Mouse (Mus musculus) embryonic facial prominence, embryonic 13.5 days (tissue): ENCODE data around the gene Jup. TPM values are rescaled to one million over a fixed set of nuclear protein-coding genes. Genes with fewer than 3 reads are reported as not detected.

Experiments used
- ATAC-seq: fragments of 200-750 bp; cut with Nextera tagmentation; 2 replicates; pipeline ENCODE4 v1.8.0; 2017; ENCODE audit warnings: low read depth; ENCODE audit not compliant: insufficient number of reproducible peaks, insufficient read depth, low FRiP score, low TSS enrichment
- H3K27ac ChIP-seq: fragments of 300-500 bp; sonication (generic); 2 replicates; pipeline ENCODE4 v1.5.1; 2015; ENCODE audit warnings: moderate library complexity, mild to moderate bottlenecking, inconsistent platforms
- H3K27me3 ChIP-seq: fragments of 300-500 bp; sonication (generic); 2 replicates; pipeline ENCODE4 v1.6.1; 2015; ENCODE audit warnings: mild to moderate bottlenecking, inconsistent platforms
- H3K36me3 ChIP-seq: fragments of 300-500 bp; sonication (generic); 2 replicates; pipeline ENCODE4 v1.6.1; 2015; ENCODE audit warnings: mild to moderate bottlenecking, inconsistent platforms
- H3K4me1 ChIP-seq: fragments of 300-500 bp; sonication (generic); 2 replicates; pipeline ENCODE4 v1.6.1; 2015; ENCODE audit warnings: inconsistent platforms
- H3K4me2 ChIP-seq: fragments of 300-500 bp; sonication (generic); 2 replicates; pipeline ENCODE4 v1.6.1; 2015; ENCODE audit warnings: moderate library complexity, mild to moderate bottlenecking, inconsistent platforms
- H3K4me3 ChIP-seq: fragments of 300-500 bp; sonication (generic); 2 replicates; pipeline ENCODE4 v1.5.1; 2015; ENCODE audit warnings: mild to moderate bottlenecking, inconsistent platforms
- H3K9ac ChIP-seq: fragments of 300-500 bp; sonication (generic); 2 replicates; pipeline ENCODE4 v1.6.1; 2015; ENCODE audit warnings: mild to moderate bottlenecking, inconsistent platforms
- H3K9me3 ChIP-seq: fragments of 300-500 bp; sonication (generic); 2 replicates; pipeline ENCODE4 v1.6.1; 2016; ENCODE audit warnings: inconsistent platforms
- WGBS: fragments of 180-500 bp; shearing (Covaris S2); methylation state at CpG from one replicate; pipeline ENCODE4 v1.1.7; 2015; ENCODE audit warnings: mixed read lengths; 5-methylcytosine and 5-hydroxymethylcytosine counted together
- polyA plus RNA-seq: library from polyadenylated mRNA; unstranded; fragments of >200 nt; fragmentation: Nextera tagmentation; extraction: Ambion mirVana; gene quantifications from 2 replicates; pipeline ENCODE4 v1.2.1, GENCODE M21; 2015

Jup gene
- polyA plus RNA-seq, 1 experiment from 2014 or later, result 104 TPM

- Histone ChIP-seq H3K4me2 (no peak overlapping the region), H3K36me3 (peaks cover 74% of the 10 kb centered on the region), H3K4me3 (no peak overlapping the region), H3K9ac (no peak overlapping the region), H3K9me3 (no peaks in the 10 kb centered on the region), H3K4me1 (peaks cover 5% of the 10 kb centered on the region; the same call in 1 of the 2 replicates), H3K27me3 (no peaks in the 10 kb centered on the region), H3K27ac (no peak overlapping the region)
- 91% methylated on average over 7 of the region's 7 CpGs for WGBS
- ATAC-seq, result no peak
Measured at GRCm38 (mm10) chr11:100423836-100424235, 26.3 kb upstream of the Jup start.

DNA sequence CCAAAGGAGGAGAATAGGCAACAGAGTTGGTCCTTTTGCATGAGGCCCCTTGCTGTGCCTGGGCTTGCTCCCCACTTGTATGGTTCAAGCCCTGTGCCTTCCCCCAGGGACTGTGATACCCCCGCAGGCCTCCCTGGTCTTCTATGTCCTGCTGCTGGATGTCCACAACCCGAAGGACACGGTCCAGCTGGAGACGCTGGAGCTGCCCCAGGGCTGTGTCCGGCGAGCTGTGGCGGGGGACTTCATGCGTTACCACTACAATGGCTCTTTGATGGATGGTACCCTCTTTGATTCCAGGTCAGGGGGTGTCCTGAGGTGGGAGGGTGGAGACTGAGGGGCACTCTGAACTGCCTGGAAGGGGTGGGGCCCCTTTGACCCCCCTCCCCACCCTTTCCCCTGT is 24.0 kb upstream of the Jup start:
- Histone ChIP-seq H3K4me1 (peaks cover 15% of the 10 kb centered on the region), H3K36me3 (peaks cover 64% of the 10 kb centered on the region), H3K27ac (no peak overlapping the region), H3K9ac (no peak overlapping the region; the same call in 1 of the 2 replicates), H3K4me2 (no peak overlapping the region), H3K9me3 (no peaks in the 10 kb centered on the region), H3K4me3 (no peak overlapping the region), H3K27me3 (no peaks in the 10 kb centered on the region)
- no peak for ATAC-seq
- 49% methylated on average over 8 of the region's 8 CpGs for WGBS

- peak within 1 kb of the TSS; percentile 94 for H3K27ac ChIP-seq
- H3K4me1 ChIP-seq, result peaks cover 49% of the 10 kb centered on the region
- H3K27me3 ChIP-seq, result no peaks in the 10 kb centered on the region
- under 1% methylated on average over 29 of the region's 31 CpGs for WGBS
- H3K4me2 ChIP-seq, result peak within 1 kb of the TSS; percentile 80
- ATAC-seq, result peak; percentile 60
- H3K9ac ChIP-seq, result peak within 1 kb of the TSS; percentile 88
- peak within 1 kb of the TSS; percentile 77 for H3K4me3 ChIP-seq
- peaks cover 14% of the 10 kb centered on the region for H3K36me3 ChIP-seq
- H3K9me3 ChIP-seq, result no peaks in the 10 kb centered on the region
Measured at GRCm38 (mm10) chr11:100414914-100415822, 17.6 kb upstream of the Jup start, which contains the start of gene Fkbp10. TSS of gene Fkbp10 (plus strand) at chr11:100415697.

GRCm38 (mm10) chr11:100414021-100414913 is 16.7 kb upstream of the Jup start, which contains the start of gene P3h4:
TSS of gene P3h4 (minus strand) at chr11:100414836.
- 1% methylated on average over 83 of the region's 93 CpGs for WGBS
- ATAC-seq, result peak; percentile 90
- peak within 1 kb of the TSS; percentile 77 for H3K4me3 ChIP-seq
- H3K9ac ChIP-seq, result peak within 1 kb of the TSS; percentile 88
- peaks cover 49% of the 10 kb centered on the region for H3K4me1 ChIP-seq
- H3K27me3 ChIP-seq, result no peaks in the 10 kb centered on the region
- peak within 1 kb of the TSS; percentile 80 for H3K4me2 ChIP-seq
- H3K27ac ChIP-seq, result peak within 1 kb of the TSS; percentile 94
- H3K36me3 ChIP-seq, result peaks cover 20% of the 10 kb centered on the region
- no peaks in the 10 kb centered on the region for H3K9me3 ChIP-seq

- peaks cover 24% of the 10 kb centered on the region for H3K36me3 ChIP-seq
- H3K4me3 ChIP-seq, result peak overlapping the region; percentile 77
- no peaks in the 10 kb centered on the region for H3K9me3 ChIP-seq
- peak overlapping the region; percentile 80 for H3K4me2 ChIP-seq
- peak overlapping the region; percentile 88 for H3K9ac ChIP-seq
- WGBS, result 68% methylated on average over 11 of the region's 11 CpGs
- no peak for ATAC-seq
- no peak overlapping the region for H3K27ac ChIP-seq
- H3K4me1 ChIP-seq, result peaks cover 49% of the 10 kb centered on the region
- H3K27me3 ChIP-seq, result no peaks in the 10 kb centered on the region
Measured at GRCm38 (mm10) chr11:100413541-100413940, 16.0 kb upstream of the Jup start.

GRCm38 (mm10) chr11:100411736-100412135 is 14.2 kb upstream of the Jup start:
- Histone ChIP-seq H3K4me2 (peak overlapping the region; percentile 80), H3K27me3 (no peaks in the 10 kb centered on the region), H3K4me1 (peaks cover 46% of the 10 kb centered on the region), H3K36me3 (peaks cover 29% of the 10 kb centered on the region), H3K9ac (peak overlapping the region; percentile 88; the same call in 1 of the 2 replicates), H3K27ac (peak overlapping the region; percentile 39; the same call in 1 of the 2 replicates), H3K9me3 (no peaks in the 10 kb centered on the region), H3K4me3 (peak overlapping the region; percentile 77; the same call in 1 of the 2 replicates)
- ATAC-seq, result no peak
- WGBS, result 78% methylated on average over 11 of the region's 11 CpGs

DNA sequence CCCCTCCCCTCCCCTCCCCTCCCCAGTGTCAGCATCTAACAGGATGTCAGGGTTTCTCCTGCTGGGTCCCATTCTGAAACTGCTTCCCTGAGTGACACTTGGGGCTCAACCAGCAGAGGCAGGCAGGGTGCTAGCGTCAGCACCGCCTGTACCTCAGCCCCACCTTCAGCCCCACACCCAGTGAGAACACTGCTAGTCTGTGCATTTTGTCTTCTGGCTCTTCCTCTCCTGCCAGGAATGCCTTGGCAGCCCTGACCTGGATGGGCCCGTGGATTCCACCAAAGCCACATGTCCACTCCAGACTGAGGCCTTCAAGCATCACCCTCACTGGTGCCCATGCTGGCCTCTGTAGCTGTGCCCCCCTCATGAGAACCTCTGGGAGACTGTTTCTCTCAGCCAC is 12.1 kb upstream of the Jup start:
- H3K4me1 ChIP-seq, result peaks cover 41% of the 10 kb centered on the region
- H3K27ac ChIP-seq, result no peak overlapping the region
- no peak overlapping the region for H3K4me3 ChIP-seq
- H3K9me3 ChIP-seq, result no peaks in the 10 kb centered on the region
- peaks cover 29% of the 10 kb centered on the region for H3K36me3 ChIP-seq
- H3K9ac ChIP-seq, result 0 out of 2 replicates have a peak overlapping the region, but pooled peaks have one; percentile 36
- no peak for ATAC-seq
- no peak overlapping the region for H3K4me2 ChIP-seq
- no peaks in the 10 kb centered on the region for H3K27me3 ChIP-seq
- WGBS, result 78% methylated on average over 3 of the region's 3 CpGs

DNA sequence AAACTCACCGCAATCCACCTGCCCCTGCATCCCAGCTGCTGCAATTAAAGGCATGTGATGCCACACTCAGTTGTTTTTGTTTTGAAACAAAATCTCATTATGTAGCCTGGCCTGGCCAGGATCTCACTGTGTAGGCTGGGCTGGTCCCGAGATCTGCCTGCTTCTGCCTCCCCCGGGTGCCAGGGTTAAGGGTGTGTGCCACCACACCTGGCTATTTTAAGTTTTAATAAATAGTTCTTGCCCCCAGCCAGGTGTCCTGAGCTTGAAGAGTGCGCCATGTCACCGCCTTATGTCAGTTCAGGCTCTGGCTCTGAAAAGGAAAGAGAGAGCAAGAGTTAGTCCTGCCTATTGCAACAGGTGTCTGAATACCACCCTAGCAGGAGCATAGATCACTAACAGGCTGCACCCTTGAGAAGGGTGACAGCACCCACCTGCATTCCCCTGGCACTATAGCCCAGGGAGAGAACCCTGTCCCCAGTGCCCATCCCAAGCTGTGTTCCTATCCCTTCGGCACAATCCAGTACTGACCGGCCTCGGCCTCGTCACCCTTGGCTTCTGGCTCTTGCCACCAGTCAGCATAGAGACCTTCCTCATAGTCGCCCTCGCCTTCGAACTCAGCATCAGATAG is 11.4 kb upstream of the Jup start:
- Histone ChIP-seq H3K4me1 (peaks cover 40% of the 10 kb centered on the region), H3K36me3 (peaks cover 29% of the 10 kb centered on the region), H3K9ac (no peak overlapping the region), H3K9me3 (no peaks in the 10 kb centered on the region), H3K27me3 (no peaks in the 10 kb centered on the region), H3K27ac (0 out of 2 replicates have a peak overlapping the region, but pooled peaks have one; percentile 7), H3K4me3 (no peak overlapping the region), H3K4me2 (no peak overlapping the region)
- ATAC-seq, result 0 out of 2 replicates have a peak, but pooled peaks have one; percentile 34
- 90% methylated on average over 12 of the region's 12 CpGs for WGBS

DNA sequence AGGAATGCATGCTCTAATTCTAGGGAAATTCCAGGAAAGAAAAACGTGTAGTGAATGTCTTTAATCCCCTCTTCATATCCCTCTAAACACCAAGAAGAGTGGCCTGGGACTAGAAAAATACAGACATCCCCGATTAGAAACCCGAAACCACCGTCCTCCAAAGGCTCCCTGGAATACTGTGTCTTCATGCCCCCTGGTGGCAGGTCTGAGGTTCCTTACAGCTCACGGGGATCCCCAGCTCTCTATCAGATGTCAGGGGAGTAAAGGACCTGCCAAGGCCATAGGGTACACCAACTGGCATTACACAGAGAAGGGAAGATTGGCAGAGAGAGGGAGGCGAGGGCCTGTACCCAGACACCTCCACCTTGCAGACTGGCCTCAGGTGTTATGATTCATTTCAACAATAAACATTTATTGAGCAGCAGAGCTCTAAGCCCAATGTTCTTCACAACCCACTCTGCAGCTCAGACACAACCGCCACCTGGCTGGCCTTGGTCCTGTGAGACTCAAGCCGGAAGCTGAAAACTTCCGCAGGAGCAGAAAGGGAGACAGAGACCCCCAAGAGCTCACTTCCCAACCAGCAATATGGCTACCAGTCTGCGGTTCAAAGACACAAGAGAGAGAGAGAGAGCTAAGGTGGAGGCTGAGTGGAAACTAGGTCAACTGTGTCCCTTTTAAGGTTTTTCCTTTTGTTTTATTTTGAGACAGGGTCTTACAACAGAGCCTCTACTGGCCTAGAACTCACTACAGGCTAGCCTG is 10.7 kb upstream of the Jup start:
- 0 out of 2 replicates have a peak overlapping the region, but pooled peaks have one; percentile 8 for H3K27ac ChIP-seq
- ATAC-seq, result no peak
- H3K27me3 ChIP-seq, result no peaks in the 10 kb centered on the region
- H3K9me3 ChIP-seq, result no peaks in the 10 kb centered on the region
- H3K4me2 ChIP-seq, result no peak overlapping the region
- WGBS, result 37% methylated on average over 10 of the region's 10 CpGs
- H3K4me1 ChIP-seq, result peaks cover 33% of the 10 kb centered on the region
- no peak overlapping the region for H3K9ac ChIP-seq
- peaks cover 29% of the 10 kb centered on the region for H3K36me3 ChIP-seq
- H3K4me3 ChIP-seq, result no peak overlapping the region

- no peak overlapping the region for H3K27ac ChIP-seq
- H3K9me3 ChIP-seq, result no peaks in the 10 kb centered on the region
- H3K4me2 ChIP-seq, result no peak overlapping the region
- H3K9ac ChIP-seq, result no peak overlapping the region
- 81% methylated on average over 5 of the region's 5 CpGs for WGBS
- peaks cover 30% of the 10 kb centered on the region for H3K4me1 ChIP-seq
- H3K27me3 ChIP-seq, result no peaks in the 10 kb centered on the region
- no peak for ATAC-seq
- H3K4me3 ChIP-seq, result no peak overlapping the region
- H3K36me3 ChIP-seq, result peaks cover 29% of the 10 kb centered on the region
Measured at GRCm38 (mm10) chr11:100406995-100407705, 9.6 kb upstream of the Jup start.
